Mouse (Mus musculus) brain, adult 2 months (tissue): Measurements from ENCODE around the gene Ptbp3.

Source experiments
- DNase-seq: peaks from one replicate; pipeline ENCODE4 v3.0.0; 2011; ENCODE audit warnings: low read depth, low spot score

Ptbp3 gene

GRCm38 (mm10) chr4:59437990-59438854, 110.9 kb downstream of the Ptbp3 start, which contains the start of gene Susd1:
Gene Susd1, minus strand, starts transcription at chr4:59438633.
- DNase-seq, result peak; percentile 69

DNA sequence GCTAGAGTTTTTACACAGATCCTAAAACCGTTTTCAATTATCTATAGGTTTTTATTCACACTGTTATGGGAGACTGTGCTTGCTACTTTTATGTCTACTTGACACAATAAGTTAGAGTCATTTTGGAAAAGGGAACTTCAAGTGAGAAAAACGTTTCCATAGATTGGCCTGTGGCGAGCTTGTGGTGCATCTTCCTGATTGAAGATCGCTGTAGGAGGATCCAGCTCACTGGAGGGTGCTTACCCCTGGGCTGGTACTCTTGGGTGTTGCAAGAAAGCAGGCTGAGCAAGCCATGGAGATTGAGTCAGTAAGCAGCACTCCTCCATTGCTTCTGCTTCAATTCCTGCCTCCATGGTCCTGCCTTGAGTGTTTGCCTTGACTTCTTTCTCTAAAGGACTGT, 113.2 kb downstream of the Ptbp3 start:
- no peak for DNase-seq

DNA sequence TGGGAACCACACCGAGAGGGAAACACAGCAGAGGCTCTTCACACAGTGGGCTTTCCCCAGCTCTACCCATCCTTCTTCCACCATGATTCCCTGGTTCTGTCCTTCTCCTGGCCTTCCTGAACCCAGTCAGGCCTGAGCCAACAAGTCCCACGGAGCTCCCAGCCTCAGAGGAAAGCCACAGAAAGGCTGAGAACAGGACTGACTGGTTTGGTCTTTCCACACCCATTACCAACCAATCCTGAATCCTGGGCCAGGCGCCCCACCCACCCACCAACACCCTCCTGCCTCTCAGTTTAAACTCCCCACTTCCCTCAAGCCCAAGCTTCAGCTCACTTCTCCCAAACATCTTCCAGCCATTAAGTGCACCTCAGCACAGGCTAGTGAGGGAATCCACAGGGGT, 115.1 kb downstream of the Ptbp3 start:
- no peak for DNase-seq

GRCm38 (mm10) chr4:59429128-59429527, 120.0 kb downstream of the Ptbp3 start:
- no peak for DNase-seq

DNA sequence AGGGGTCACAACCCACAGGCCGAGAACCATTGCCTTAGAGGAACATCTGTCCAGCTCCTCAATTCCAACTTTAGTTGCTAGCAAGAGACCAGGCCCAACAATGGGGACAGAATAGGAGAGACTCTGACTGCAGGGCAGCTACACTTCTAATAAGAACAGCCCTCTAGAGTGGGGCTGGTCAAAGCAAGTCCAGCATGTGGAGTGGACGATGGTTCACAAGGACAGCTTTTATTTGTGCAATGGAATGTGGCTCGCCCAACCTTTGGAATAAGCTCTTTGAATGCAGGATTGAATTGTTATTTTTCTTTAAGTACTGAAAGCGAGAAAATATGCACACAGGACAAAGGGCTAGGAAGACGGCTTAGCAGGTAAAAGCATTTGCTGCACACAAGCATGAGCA, 122.7 kb downstream of the Ptbp3 start:
- DNase-seq, result no peak

DNA sequence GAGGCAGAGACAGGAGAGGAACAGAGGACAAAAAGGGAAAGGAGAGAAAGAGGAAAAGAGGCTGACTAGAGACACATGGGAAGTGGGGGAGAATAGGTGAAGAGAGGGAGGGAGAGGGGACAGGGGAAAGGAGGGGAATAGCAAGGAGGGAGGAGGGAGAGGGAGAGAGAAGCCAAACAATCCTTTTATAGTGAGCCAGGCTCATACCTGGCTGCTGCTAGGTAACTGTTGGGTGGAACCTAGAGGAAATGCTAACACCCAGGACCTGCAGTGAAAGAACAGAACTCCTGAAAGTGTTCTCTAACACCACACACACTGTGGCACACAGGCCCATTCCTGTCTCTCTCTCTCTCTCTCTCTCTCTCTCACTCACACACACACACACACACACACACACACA, 126.4 kb downstream of the Ptbp3 start:
- no peak for DNase-seq

GRCm38 (mm10) chr4:59422025-59422783, 127.0 kb downstream of the Ptbp3 start:
- peak; percentile 24 for DNase-seq
